Mouse (Mus musculus) ES-E14 (cell line): ENCODE measurements around the gene Rasgef1c.

ENCODE experiments used
- CHD2 ChIP-seq: IDR thresholded peaks from 2 replicates; pipeline ENCODE4 v1.6.1; 2014; ENCODE audit warnings: mild to moderate bottlenecking, low read depth, low read length, inconsistent platforms
- MAFK ChIP-seq: IDR thresholded peaks from 2 replicates; pipeline ENCODE4 v1.6.1; 2014; ENCODE audit warnings: mild to moderate bottlenecking, low read depth, low read length, inconsistent platforms; ENCODE audit not compliant: insufficient read depth
- ZC3H11A ChIP-seq: IDR thresholded peaks from 2 replicates; pipeline ENCODE4 v1.6.1; 2012; ENCODE audit warnings: low read depth, mild to moderate bottlenecking, inconsistent platforms, low read length, borderline replicate concordance
- ZNF384 ChIP-seq: IDR thresholded peaks from 2 replicates; pipeline ENCODE4 v1.6.1; 2012; ENCODE audit warnings: low read depth, low read length, inconsistent platforms

DNA sequence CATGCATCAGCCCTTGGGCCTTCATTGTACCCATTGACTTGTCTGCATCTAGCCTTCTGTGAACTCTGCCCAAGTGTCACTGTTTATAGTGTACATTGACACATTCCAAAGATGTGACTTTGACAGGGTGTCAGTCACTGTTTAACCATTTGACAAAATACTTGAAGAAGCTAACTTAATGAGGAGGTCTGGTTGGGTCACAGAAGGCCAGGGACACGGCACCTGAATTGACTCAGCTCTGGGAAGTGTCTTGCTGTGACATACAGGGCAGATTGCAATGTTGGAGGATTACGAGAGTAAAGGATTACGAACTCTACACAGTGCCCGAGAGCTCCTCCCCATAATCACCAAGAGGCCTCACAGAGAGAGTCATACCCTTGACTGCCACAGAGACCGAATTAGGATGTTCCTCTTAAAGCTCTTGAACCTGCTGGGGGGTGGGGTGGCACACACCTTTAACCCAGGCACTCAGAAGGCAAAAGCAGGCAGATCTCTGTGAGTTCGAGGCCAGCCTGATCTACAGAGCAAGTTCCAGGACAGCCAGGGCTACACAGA, 79.1 kb downstream of the Rasgef1c start:
- TF ChIP-seq MAFK (no peak), CHD2 (no peak), ZC3H11A (no peak), ZNF384 (no peak)
